Mouse (Mus musculus): Measurements from ENCODE around the gene Bax. TPM values are rescaled to one million over a fixed set of nuclear protein-coding genes. Genes with fewer than 3 reads are reported as not detected.

The Bax gene
- polyA plus RNA-seq, 1 experiment from 2014 or later, result 89.9 TPM

- peak within 1 kb of the TSS; percentile 50 to 58 for H3K4me3 ChIP-seq (ENCODE audit: control insufficient read depth in 1 of 2, insufficient read depth in 1 of 2, low read depth in 1 of 2, low read length in 2 of 2)
- under 1% methylated on average over 42 of the region's 45 CpGs for WGBS
- peaks cover 13 to 29% of the 10 kb centered on the region in 2 experiments for H3K4me1 ChIP-seq (ENCODE audit: control insufficient read depth in 2 of 2, insufficient read depth in 2 of 2, low read length in 2 of 2)
- no peaks in the 10 kb centered on the region for H3K9me3 ChIP-seq (ENCODE audit: control insufficient read depth, low read length)
- no peaks in the 10 kb centered on the region for H3K36me3 ChIP-seq (ENCODE audit: control insufficient read depth, insufficient read depth, low read length)
- peaks cover 79% of the 10 kb centered on the region for H3K27me3 ChIP-seq (ENCODE audit: control insufficient read depth, insufficient read depth, low read length)
- ATAC-seq (ENCODE audit: insufficient number of reproducible peaks, insufficient read depth, low FRiP score, low read depth), result peak; percentile 33
- peak within 1 kb of the TSS; percentile 46 to 50 for H3K27ac ChIP-seq (replicated peaks in 1 of 2; ENCODE audit: control insufficient read depth in 1 of 2, insufficient read depth in 1 of 2, low read depth in 2 of 2, low read length in 2 of 2)
- peak within 1 kb of the TSS; percentile 94 for H3K4me2 ChIP-seq (ENCODE audit: low read length)
- peak within 1 kb of the TSS; percentile 68 for H3K9ac ChIP-seq (ENCODE audit: low read length)
Measured at GRCm38 (mm10) chr7:45413113-45413863, 53.4 kb downstream of the Bax start, which contains the start of gene Ntf5. Ntf5 (plus strand) TSS chr7:45413695.

GRCm38 (mm10) chr7:45412421-45412820 lies 54.3 kb downstream of the Bax start:
- 60% methylated on average over 2 of the region's 2 CpGs for WGBS
- Histone ChIP-seq H3K27ac (replicated peaks in 1 of 2; ENCODE audit: control insufficient read depth in 1 of 2, insufficient read depth in 1 of 2, low read depth in 2 of 2, low read length in 2 of 2) (no peak overlapping the region), H3K9me3 (ENCODE audit: control insufficient read depth, low read length) (no peaks in the 10 kb centered on the region), H3K36me3 (ENCODE audit: control insufficient read depth, insufficient read depth, low read length) (no peaks in the 10 kb centered on the region), H3K27me3 (ENCODE audit: control insufficient read depth, insufficient read depth, low read length) (peaks cover 81% of the 10 kb centered on the region), H3K4me1 (ENCODE audit: control insufficient read depth in 2 of 2, insufficient read depth in 2 of 2, low read length in 2 of 2) (peaks cover 8 to 29% of the 10 kb centered on the region in 2 experiments), H3K9ac (ENCODE audit: low read length) (no peak overlapping the region), H3K4me2 (ENCODE audit: low read length) (no peak overlapping the region), H3K4me3 (ENCODE audit: control insufficient read depth in 1 of 2, insufficient read depth in 1 of 2, low read depth in 1 of 2, low read length in 2 of 2) (no peak overlapping the region)
- ATAC-seq (ENCODE audit: insufficient number of reproducible peaks, insufficient read depth, low FRiP score, low read depth), result no peak

Small RNA genes lying within 50 kb of the gene (microRNA-seq; reads per million reads assigned to microRNA genes)
- gene Gm22133, result not detected

Other genes starting within 250 kb of the Bax start
- gene Cd37, start 227.8 kb downstream of the Bax start, polyA plus RNA-seq (2014; fragmentation: Nextera tagmentation; extraction: Ambion mirVana), result 1.7 and 1.9 TPM in 2 replicates
- gene Slc6a16, start 225.8 kb downstream of the Bax start, polyA plus RNA-seq (2014; fragmentation: Nextera tagmentation; extraction: Ambion mirVana), result 0.38 TPM in 1 of 2 replicates, not detected in the other
- gene Slc6a21, start 189.4 kb downstream of the Bax start, polyA plus RNA-seq (2014; fragmentation: Nextera tagmentation; extraction: Ambion mirVana), result not detected in 2 replicates
- 11.1 and 12.4 TPM in 2 replicates for gene Trpm4, start 133.1 kb downstream of the Bax start, polyA plus RNA-seq (2014; fragmentation: Nextera tagmentation; extraction: Ambion mirVana)
- gene Hrc, start 131.6 kb downstream of the Bax start, polyA plus RNA-seq (2014; fragmentation: Nextera tagmentation; extraction: Ambion mirVana), result 24.1 and 28.3 TPM in 2 replicates
- gene Ppfia3, start 99.9 kb downstream of the Bax start, polyA plus RNA-seq (2014; fragmentation: Nextera tagmentation; extraction: Ambion mirVana), result 2.7 and 2.8 TPM in 2 replicates
- gene Lin7b, start 96.3 kb downstream of the Bax start, polyA plus RNA-seq (2014; fragmentation: Nextera tagmentation; extraction: Ambion mirVana), result 1.0 and 1.1 TPM in 2 replicates
- gene Snrnp70, start 71.2 kb downstream of the Bax start, polyA plus RNA-seq (2014; fragmentation: Nextera tagmentation; extraction: Ambion mirVana), result 64.1 and 65.2 TPM in 2 replicates
- gene Kcna7, start 61.2 kb downstream of the Bax start, polyA plus RNA-seq (2014; fragmentation: Nextera tagmentation; extraction: Ambion mirVana), result 0.32 and 0.38 TPM in 2 replicates
- gene Ntf5, start 53.2 kb downstream of the Bax start, polyA plus RNA-seq (2014; fragmentation: Nextera tagmentation; extraction: Ambion mirVana), result 1.0 and 1.6 TPM in 2 replicates
- gene Lhb, start 46.1 kb downstream of the Bax start, polyA plus RNA-seq (2014; fragmentation: Nextera tagmentation; extraction: Ambion mirVana), result not detected in 2 replicates
- gene Gys1, start 32.1 kb downstream of the Bax start, polyA plus RNA-seq (2014; fragmentation: Nextera tagmentation; extraction: Ambion mirVana), result 99.1 and 105 TPM in 2 replicates
- 66.4 and 68.1 TPM in 2 replicates for gene Ruvbl2, start 28.8 kb downstream of the Bax start, polyA plus RNA-seq (2014; fragmentation: Nextera tagmentation; extraction: Ambion mirVana)
- 3,513 and 3,606 TPM in 2 replicates for gene Ftl1, start 7.0 kb downstream of the Bax start, polyA plus RNA-seq (2014; fragmentation: Nextera tagmentation; extraction: Ambion mirVana)
- 0.42 and 0.71 TPM in 2 replicates for gene Tulp2, start 15.0 kb upstream of the Bax start, polyA plus RNA-seq (2014; fragmentation: Nextera tagmentation; extraction: Ambion mirVana)
- gene Gm45808, start 19.9 kb upstream of the Bax start, polyA plus RNA-seq (2014; fragmentation: Nextera tagmentation; extraction: Ambion mirVana), result not detected in 2 replicates
- 5.2 and 5.7 TPM in 2 replicates for gene Dhdh, start 21.9 kb upstream of the Bax start, polyA plus RNA-seq (2014; fragmentation: Nextera tagmentation; extraction: Ambion mirVana)
- gene Nucb1, start 43.5 kb upstream of the Bax start, polyA plus RNA-seq (2014; fragmentation: Nextera tagmentation; extraction: Ambion mirVana), result 159 and 160 TPM in 2 replicates
- gene Ppp1r15a, start 59.4 kb upstream of the Bax start, polyA plus RNA-seq (2014; fragmentation: Nextera tagmentation; extraction: Ambion mirVana), result 20.5 and 23.3 TPM in 2 replicates
- gene Plekha4, start 59.4 kb upstream of the Bax start, polyA plus RNA-seq (2014; fragmentation: Nextera tagmentation; extraction: Ambion mirVana), result 0.80 and 1.2 TPM in 2 replicates
- 0.20 and 0.26 TPM in 2 replicates for gene Hsd17b14, start 88.0 kb upstream of the Bax start, polyA plus RNA-seq (2014; fragmentation: Nextera tagmentation; extraction: Ambion mirVana)
- gene Bcat2, start 103.3 kb upstream of the Bax start, polyA plus RNA-seq (2014; fragmentation: Nextera tagmentation; extraction: Ambion mirVana), result 66.0 and 72.0 TPM in 2 replicates
- gene Fgf21, start 148.6 kb upstream of the Bax start, polyA plus RNA-seq (2014; fragmentation: Nextera tagmentation; extraction: Ambion mirVana), result not detected in 2 replicates
- gene Fut1, start 150.4 kb upstream of the Bax start, polyA plus RNA-seq (2014; fragmentation: Nextera tagmentation; extraction: Ambion mirVana), result 0.07 TPM in 1 of 2 replicates, not detected in the other
- 0.23 and 0.41 TPM in 2 replicates for gene Izumo1, start 154.9 kb upstream of the Bax start, polyA plus RNA-seq (2014; fragmentation: Nextera tagmentation; extraction: Ambion mirVana)
- 22.4 and 24.3 TPM in 2 replicates for gene Rasip1, start 160.6 kb upstream of the Bax start, polyA plus RNA-seq (2014; fragmentation: Nextera tagmentation; extraction: Ambion mirVana)
- gene Mamstr, start 173.1 kb upstream of the Bax start, polyA plus RNA-seq (2014; fragmentation: Nextera tagmentation; extraction: Ambion mirVana), result 6.2 and 7.6 TPM in 2 replicates
- 2.4 and 2.7 TPM in 2 replicates for gene Fut2, start 199.5 kb upstream of the Bax start, polyA plus RNA-seq (2014; fragmentation: Nextera tagmentation; extraction: Ambion mirVana)
- not detected in 2 replicates for gene Ntn5, start 217.1 kb upstream of the Bax start, polyA plus RNA-seq (2014; fragmentation: Nextera tagmentation; extraction: Ambion mirVana)
- 0.28 and 0.41 TPM in 2 replicates for gene Sec1, start 227.5 kb upstream of the Bax start, polyA plus RNA-seq (2014; fragmentation: Nextera tagmentation; extraction: Ambion mirVana)
- gene Car11, start 232.9 kb upstream of the Bax start, polyA plus RNA-seq (2014; fragmentation: Nextera tagmentation; extraction: Ambion mirVana), result 6.8 and 8.0 TPM in 2 replicates
- 4.5 and 7.3 TPM in 2 replicates for gene Dbp, start 238.2 kb upstream of the Bax start, polyA plus RNA-seq (2014; fragmentation: Nextera tagmentation; extraction: Ambion mirVana)
- gene Rpl18, start 248.6 kb upstream of the Bax start, polyA plus RNA-seq (2014; fragmentation: Nextera tagmentation; extraction: Ambion mirVana), result 666 and 743 TPM in 2 replicates